Mouse (Mus musculus): ENCODE measurements around the gene Rftn2. TPM values are rescaled to one million over a fixed set of nuclear protein-coding genes. Genes with fewer than 3 reads are reported as not detected.

The Rftn2 gene
- polyA plus RNA-seq (2012): not detected in 2 replicates

DNA sequence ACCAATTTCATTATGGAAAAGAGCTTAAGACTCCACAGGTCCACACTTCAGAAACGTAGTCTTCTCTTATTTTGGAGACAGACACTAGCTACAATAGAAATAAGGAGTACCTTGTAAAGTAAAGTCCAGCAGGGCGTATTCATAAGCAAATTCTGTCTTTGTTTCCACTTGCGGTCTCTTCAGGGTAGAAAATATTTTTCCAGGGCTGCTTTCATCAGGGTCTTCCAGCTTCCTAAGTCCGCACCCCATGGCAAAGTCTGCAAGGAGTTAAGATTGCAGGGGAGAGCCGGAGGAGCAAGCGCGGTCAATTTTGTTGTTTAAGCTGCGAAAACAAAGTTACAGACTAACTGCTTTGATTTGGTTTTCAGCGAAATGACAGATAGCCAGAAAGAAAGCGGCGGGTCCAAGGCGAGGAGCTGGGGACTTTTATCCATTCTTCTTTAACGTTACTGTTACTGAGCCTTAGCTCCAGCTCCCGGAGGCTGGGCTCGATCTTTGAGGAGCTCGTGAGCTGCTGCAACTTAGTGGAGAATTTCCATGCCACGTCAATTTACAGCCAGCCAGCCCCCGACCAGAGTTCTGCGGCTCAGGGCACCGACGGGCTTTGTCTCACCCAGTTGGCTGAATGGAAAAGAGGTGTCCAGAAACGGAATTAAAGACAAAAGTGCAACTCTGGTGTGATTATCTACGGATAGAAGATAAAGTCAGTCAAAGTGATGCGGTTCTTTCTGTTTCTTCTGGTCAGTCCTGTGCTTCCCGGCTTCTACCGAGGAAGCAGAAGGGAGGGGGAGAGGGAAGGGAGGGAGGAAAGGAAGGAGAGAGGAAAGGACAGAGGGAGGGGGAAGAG, at the start of gene Rftn2:
Rftn2 (minus strand) TSS at position 772 of the 847 bp plus-strand sequence.
- Histone ChIP-seq H3K36me3 (ENCODE audit: control insufficient read depth) (no peaks in the 10 kb centered on the region), H3K9me3 (ENCODE audit: control insufficient read depth, low read length) (no peaks in the 10 kb centered on the region), H3K4me1 (ENCODE audit: control insufficient read depth) (no peaks in the 10 kb centered on the region), H3K4me3 (replicated peaks) (no peak within 1 kb of the TSS), H3K27me3 (ENCODE audit: control insufficient read depth) (peaks cover 48% of the 10 kb centered on the region)
- TF ChIP-seq GATA1 (IDR thresholded peaks at IDR 0.05; ENCODE audit: low read length) (no peak), TAL1 (IDR thresholded peaks at IDR 0.05; ENCODE audit: low read length) (no peak)

GRCm38 (mm10) chr1:55265447-55265846, 38.9 kb upstream of the Rftn2 start:
- no peaks in the 10 kb centered on the region for H3K9me3 ChIP-seq (ENCODE audit: control insufficient read depth, low read length)
- H3K36me3 ChIP-seq (ENCODE audit: control insufficient read depth): no peaks in the 10 kb centered on the region
- H3K4me1 ChIP-seq (ENCODE audit: control insufficient read depth): peaks cover 5% of the 10 kb centered on the region
- TF ChIP-seq TAL1 (IDR thresholded peaks at IDR 0.05; ENCODE audit: low read length) (no peak), GATA1 (IDR thresholded peaks at IDR 0.05; ENCODE audit: low read length) (no peak)
- no peak overlapping the region for H3K4me3 ChIP-seq (replicated peaks)
- H3K27me3 ChIP-seq (ENCODE audit: control insufficient read depth): no peaks in the 10 kb centered on the region

GRCm38 (mm10) chr1:55264385-55264784, 37.8 kb upstream of the Rftn2 start:
- Histone ChIP-seq H3K36me3 (ENCODE audit: control insufficient read depth) (no peaks in the 10 kb centered on the region), H3K4me3 (replicated peaks) (no peak overlapping the region), H3K4me1 (ENCODE audit: control insufficient read depth) (peaks cover 5% of the 10 kb centered on the region), H3K27me3 (ENCODE audit: control insufficient read depth) (no peaks in the 10 kb centered on the region), H3K9me3 (ENCODE audit: control insufficient read depth, low read length) (no peaks in the 10 kb centered on the region)
- TF ChIP-seq GATA1 (IDR thresholded peaks at IDR 0.05; ENCODE audit: low read length) (no peak), TAL1 (IDR thresholded peaks at IDR 0.05; ENCODE audit: low read length) (no peak)

- peaks cover 15% of the 10 kb centered on the region for H3K36me3 ChIP-seq (ENCODE audit: control insufficient read depth)
- H3K4me3 ChIP-seq (replicated peaks): no peak overlapping the region
- TF ChIP-seq TAL1 (IDR thresholded peaks at IDR 0.05; ENCODE audit: low read length) (no peak), GATA1 (IDR thresholded peaks at IDR 0.05; ENCODE audit: low read length) (no peak)
- peaks cover 7% of the 10 kb centered on the region for H3K4me1 ChIP-seq (ENCODE audit: control insufficient read depth)
- no peaks in the 10 kb centered on the region for H3K27me3 ChIP-seq (ENCODE audit: control insufficient read depth)
- H3K9me3 ChIP-seq (ENCODE audit: control insufficient read depth, low read length): no peaks in the 10 kb centered on the region
These were observed 19.8 kb upstream of the Rftn2 start for GRCm38 (mm10) chr1:55246374-55246773.

DNA sequence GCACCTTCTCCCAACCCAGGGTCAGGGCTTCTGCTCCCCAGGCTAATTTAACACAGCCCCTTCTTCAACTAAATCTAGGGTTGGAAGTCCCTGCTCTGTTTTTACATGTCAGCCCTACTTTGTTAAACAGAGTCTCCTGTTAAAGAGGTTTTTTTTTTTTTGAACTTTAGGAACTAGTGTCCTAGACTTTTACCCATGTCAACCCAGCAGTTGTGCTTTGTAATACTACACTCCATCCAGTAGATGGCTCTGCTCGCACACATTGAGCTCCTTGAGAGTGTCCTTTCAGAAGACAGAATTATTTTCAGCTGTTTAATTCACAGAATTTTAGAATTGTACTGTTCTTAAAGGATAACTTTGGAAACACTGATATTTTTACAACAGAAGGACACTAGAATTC, 12.7 kb upstream of the Rftn2 start:
- Histone ChIP-seq H3K4me3 (replicated peaks) (peak overlapping the region; percentile 78), H3K4me1 (ENCODE audit: control insufficient read depth) (peaks cover 52% of the 10 kb centered on the region), H3K36me3 (ENCODE audit: control insufficient read depth) (peaks cover 22% of the 10 kb centered on the region), H3K27me3 (ENCODE audit: control insufficient read depth) (no peaks in the 10 kb centered on the region), H3K9me3 (ENCODE audit: control insufficient read depth, low read length) (no peaks in the 10 kb centered on the region)
- TF ChIP-seq TAL1 (IDR thresholded peaks at IDR 0.05; ENCODE audit: low read length) (no peak), GATA1 (IDR thresholded peaks at IDR 0.05; ENCODE audit: low read length) (no peak)

GRCm38 (mm10) chr1:55238496-55238895, 11.9 kb upstream of the Rftn2 start:
- peak overlapping the region; percentile 78 for H3K4me3 ChIP-seq (replicated peaks)
- H3K9me3 ChIP-seq (ENCODE audit: control insufficient read depth, low read length): no peaks in the 10 kb centered on the region
- no peaks in the 10 kb centered on the region for H3K27me3 ChIP-seq (ENCODE audit: control insufficient read depth)
- peaks cover 52% of the 10 kb centered on the region for H3K4me1 ChIP-seq (ENCODE audit: control insufficient read depth)
- TF ChIP-seq TAL1 (IDR thresholded peaks at IDR 0.05; ENCODE audit: low read length) (no peak), GATA1 (IDR thresholded peaks at IDR 0.05; ENCODE audit: low read length) (no peak)
- peaks cover 22% of the 10 kb centered on the region for H3K36me3 ChIP-seq (ENCODE audit: control insufficient read depth)

- TF ChIP-seq TAL1 (IDR thresholded peaks at IDR 0.05; ENCODE audit: low read length) (no peak), GATA1 (IDR thresholded peaks at IDR 0.05; ENCODE audit: low read length) (no peak)
- H3K4me3 ChIP-seq (replicated peaks): peak overlapping the region; percentile 78
These were observed 11.1 kb upstream of the Rftn2 start for GRCm38 (mm10) chr1:55237643-55238161.

DNA sequence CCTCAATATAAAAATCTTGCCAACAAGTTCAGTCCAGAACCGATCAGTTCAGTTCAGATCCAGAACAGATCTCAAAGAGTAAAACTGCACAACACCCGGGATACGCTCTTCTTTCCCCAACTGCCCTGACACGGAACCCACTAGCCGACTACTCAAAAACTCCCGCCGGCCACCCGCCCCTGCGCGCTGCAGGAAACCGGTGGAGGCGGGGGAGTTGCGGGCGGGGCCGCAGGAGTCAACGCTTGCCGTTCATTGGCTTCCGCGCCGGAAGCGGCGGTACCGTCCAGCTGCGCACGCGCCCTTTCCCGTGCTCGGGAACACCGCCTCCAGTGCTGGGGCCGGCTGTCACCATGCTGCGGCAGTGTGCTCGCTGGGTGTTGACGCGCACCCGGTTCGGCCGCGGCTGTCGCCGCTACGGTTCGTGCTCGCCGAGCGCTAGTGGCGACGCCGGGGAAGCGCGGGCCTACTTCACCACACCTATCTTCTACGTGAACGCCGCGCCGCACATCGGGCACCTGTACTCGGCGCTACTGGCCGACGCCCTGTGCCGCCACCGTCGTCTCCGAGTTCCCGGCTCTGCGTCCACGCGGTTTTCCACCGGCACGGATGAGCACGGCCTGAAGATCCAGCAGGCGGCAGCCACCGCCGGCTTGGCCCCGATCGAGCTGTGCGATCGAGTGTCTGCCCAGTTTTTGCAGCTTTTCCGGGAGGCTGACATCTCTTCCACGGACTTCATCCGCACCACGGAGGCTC, 10.5 kb upstream of the Rftn2 start, which contains the start of gene Mars2:
Mars2 (plus strand) TSS at position 288 of the 753 bp plus-strand sequence.
- H3K36me3 ChIP-seq (ENCODE audit: control insufficient read depth): peaks cover 10% of the 10 kb centered on the region
- peak within 1 kb of the TSS; percentile 78 for H3K4me3 ChIP-seq (replicated peaks)
- peaks cover 2% of the 10 kb centered on the region; the same call in 1 of the 2 replicates for H3K27me3 ChIP-seq (ENCODE audit: control insufficient read depth)
- TF ChIP-seq TAL1 (IDR thresholded peaks at IDR 0.05; ENCODE audit: low read length) (no peak), GATA1 (IDR thresholded peaks at IDR 0.05; ENCODE audit: low read length) (no peak)
- H3K4me1 ChIP-seq (ENCODE audit: control insufficient read depth): peaks cover 49% of the 10 kb centered on the region
- no peaks in the 10 kb centered on the region for H3K9me3 ChIP-seq (ENCODE audit: control insufficient read depth, low read length)

More at GRCm38 (mm10) chr1:55237643-55238161, 11.1 kb upstream of the Rftn2 start:
- peaks cover 52% of the 10 kb centered on the region for H3K4me1 ChIP-seq (ENCODE audit: control insufficient read depth)
- peaks cover 16% of the 10 kb centered on the region for H3K36me3 ChIP-seq (ENCODE audit: control insufficient read depth)
- H3K9me3 ChIP-seq (ENCODE audit: control insufficient read depth, low read length): no peaks in the 10 kb centered on the region
- peaks cover 2% of the 10 kb centered on the region; the same call in 1 of the 2 replicates for H3K27me3 ChIP-seq (ENCODE audit: control insufficient read depth)

GRCm38 (mm10) chr1:55236487-55236886, 9.9 kb upstream of the Rftn2 start:
- Histone ChIP-seq H3K9me3 (ENCODE audit: control insufficient read depth, low read length) (no peaks in the 10 kb centered on the region), H3K36me3 (ENCODE audit: control insufficient read depth) (peaks cover 6% of the 10 kb centered on the region), H3K4me3 (replicated peaks) (peak overlapping the region; percentile 78), H3K4me1 (ENCODE audit: control insufficient read depth) (peaks cover 46% of the 10 kb centered on the region), H3K27me3 (ENCODE audit: control insufficient read depth) (peaks cover 2% of the 10 kb centered on the region; the same call in 1 of the 2 replicates)
- TF ChIP-seq TAL1 (IDR thresholded peaks at IDR 0.05; ENCODE audit: low read length) (no peak), GATA1 (IDR thresholded peaks at IDR 0.05; ENCODE audit: low read length) (no peak)

All from erythroblast, embryonic 14.5 days (primary cell).